Mouse (Mus musculus) MEL (cell line): ENCODE results near the gene Adprh. TPM values are rescaled to one million over a fixed set of nuclear protein-coding genes. Genes with fewer than 3 reads are reported as not detected.

Source experiments
- DNase-seq: peaks from one replicate; pipeline ENCODE4 v3.0.0; 2011; ENCODE audit warnings: low read depth, low spot score
- H3K27ac ChIP-seq: 2 replicates; pipeline ENCODE4 v1.5.1; 2012; ENCODE audit warnings: low read depth, mild to moderate bottlenecking, control low read depth, low read length, moderate library complexity; ENCODE audit not compliant: control insufficient read depth
- H3K27me3 ChIP-seq, 2 experiments: fragments of 150-350 bp in 1 of 2; sonication (generic) in 1 of 2; 2 replicates each; pipeline ENCODE4 v1.6.1; 2012; ENCODE audit warnings: low read length in 2 of 2, mild to moderate bottlenecking in 2 of 2, improper control_type of control experiment in 1 of 2, moderate library complexity in 1 of 2; ENCODE audit not compliant: insufficient read depth in 2 of 2, control insufficient read depth in 1 of 2
- H3K36me3 ChIP-seq, 2 experiments: 2 replicates each; pipeline ENCODE4 v1.6.1; 2012 to 2014; ENCODE audit warnings: low read length in 2 of 2, improper control_type of control experiment in 1 of 2, inconsistent platforms in 1 of 2, mild to moderate bottlenecking in 1 of 2; ENCODE audit not compliant: insufficient read depth in 2 of 2, control insufficient read depth in 1 of 2
- H3K4me1 ChIP-seq, 2 experiments: fragments of 150-350 bp in 1 of 2; sonication (generic) in 1 of 2; 2 replicates each; pipeline ENCODE4 v1.6.1; 2012; ENCODE audit warnings: low read length in 2 of 2, improper control_type of control experiment in 1 of 2, mild to moderate bottlenecking in 1 of 2; ENCODE audit not compliant: insufficient read depth in 2 of 2, control insufficient read depth in 1 of 2
- H3K4me3 ChIP-seq, 2 experiments: fragments of 150-350 bp in 1 of 2; sonication (generic) in 1 of 2; 2 replicates each; pipeline ENCODE4 v1.5.1; 2012; ENCODE audit warnings: low read depth in 2 of 2, low read length in 2 of 2, mild to moderate bottlenecking in 2 of 2, moderate library complexity in 2 of 2, control low read depth in 1 of 2, improper control_type of control experiment in 1 of 2; ENCODE audit not compliant: control insufficient read depth in 1 of 2, insufficient read depth in 1 of 2
- H3K79me2 ChIP-seq: 2 replicates; pipeline ENCODE4 v1.6.1; 2012; ENCODE audit warnings: mild to moderate bottlenecking, low read length, moderate library complexity; ENCODE audit not compliant: control insufficient read depth, poor library complexity, insufficient read depth
- H3K9ac ChIP-seq: 2 replicates; pipeline ENCODE4 v1.6.1; 2012; ENCODE audit warnings: low read depth, mild to moderate bottlenecking, control low read depth, low read length, moderate library complexity; ENCODE audit not compliant: control insufficient read depth, poor library complexity, severe bottlenecking
- H3K9me3 ChIP-seq: fragments of 150-350 bp; sonication (generic); replicated peaks from 2 replicates; pipeline ENCODE4 v1.6.1; 2012; ENCODE audit warnings: mild to moderate bottlenecking, low read length, improper control_type of control experiment, moderate library complexity; ENCODE audit not compliant: insufficient read depth
- CHD1 ChIP-seq: IDR thresholded peaks from 2 replicates; pipeline ENCODE4 v1.6.1; 2012; ENCODE audit warnings: low read depth, mild to moderate bottlenecking, inconsistent platforms, low read length, improper control_type of control experiment
- CHD2 ChIP-seq: IDR thresholded peaks from 2 replicates; pipeline ENCODE4 v1.6.1; 2011; ENCODE audit warnings: low read length, improper control_type of control experiment
- E2F4 ChIP-seq: IDR thresholded peaks from 2 replicates; pipeline ENCODE4 v1.6.1; 2011; ENCODE audit warnings: low read depth, low read length, improper control_type of control experiment, borderline replicate concordance
- EP300 ChIP-seq, 2 experiments: IDR thresholded peaks; 2 replicates each; pipeline ENCODE4 v1.6.1; 2011; ENCODE audit warnings: improper control_type of control experiment in 2 of 2, low read length in 2 of 2, low read depth in 1 of 2, mild to moderate bottlenecking in 1 of 2
- ETS1 ChIP-seq: IDR thresholded peaks from 2 replicates; pipeline ENCODE4 v1.6.1; 2012; ENCODE audit warnings: low read depth, mild to moderate bottlenecking, inconsistent platforms, low read length, improper control_type of control experiment, moderate library complexity
- GABPA ChIP-seq: IDR thresholded peaks from 2 replicates; pipeline ENCODE4 v1.6.1; 2012; ENCODE audit warnings: low read depth, mild to moderate bottlenecking, inconsistent platforms, low read length, improper control_type of control experiment, moderate library complexity
- KAT2A ChIP-seq: conservative IDR thresholded peaks from 2 replicates; pipeline ENCODE4 v1.6.1; 2012; ENCODE audit warnings: low read depth, low read length, improper control_type of control experiment, inconsistent platforms
- MAX ChIP-seq: IDR thresholded peaks from 2 replicates; pipeline ENCODE4 v1.6.1; 2011; ENCODE audit warnings: low read length, improper control_type of control experiment
- MAZ ChIP-seq: IDR thresholded peaks from 2 replicates; pipeline ENCODE4 v1.6.1; 2012; ENCODE audit warnings: low read depth, mild to moderate bottlenecking, inconsistent platforms, low read length, improper control_type of control experiment
- MXI1 ChIP-seq: IDR thresholded peaks from 2 replicates; pipeline ENCODE4 v1.6.1; 2011; ENCODE audit warnings: mild to moderate bottlenecking, low read depth, low read length, improper control_type of control experiment
- MYB ChIP-seq: IDR thresholded peaks from 2 replicates; pipeline ENCODE4 v1.6.1; 2011; ENCODE audit warnings: mild to moderate bottlenecking, low read depth, low read length, improper control_type of control experiment
- MYC ChIP-seq: IDR thresholded peaks from 2 replicates; pipeline ENCODE4 v1.6.1; 2011; ENCODE audit warnings: low read depth, mild to moderate bottlenecking, low read length, improper control_type of control experiment, moderate library complexity
- NRF1 ChIP-seq: IDR thresholded peaks from 2 replicates; pipeline ENCODE4 v1.6.1; 2014; ENCODE audit warnings: low read depth, mild to moderate bottlenecking, inconsistent platforms, low read length, improper control_type of control experiment, moderate library complexity; ENCODE audit not compliant: poor library complexity, insufficient read depth, severe bottlenecking
- POLR2A ChIP-seq, 2 experiments: IDR thresholded peaks; 2 replicates each; pipeline ENCODE4 v1.6.1; 2011 to 2012; ENCODE audit warnings: low read length in 2 of 2, mild to moderate bottlenecking in 2 of 2, control low read depth in 1 of 2, improper control_type of control experiment in 1 of 2, low read depth in 1 of 2, moderate library complexity in 1 of 2; ENCODE audit not compliant: control insufficient read depth in 1 of 2, insufficient read depth in 1 of 2, poor library complexity in 1 of 2
- RAD21 ChIP-seq: IDR thresholded peaks from 2 replicates; pipeline ENCODE4 v1.6.1; 2011; ENCODE audit warnings: mild to moderate bottlenecking, low read depth, low read length, improper control_type of control experiment
- RCOR1 ChIP-seq: IDR thresholded peaks from 2 replicates; pipeline ENCODE4 v1.6.1; 2012; ENCODE audit warnings: low read depth, mild to moderate bottlenecking, inconsistent platforms, low read length, improper control_type of control experiment
- TAL1 ChIP-seq: IDR thresholded peaks from 2 replicates; pipeline ENCODE4 v1.6.1; 2012; ENCODE audit warnings: mild to moderate bottlenecking, inconsistent platforms, low read length, moderate library complexity, mixed read lengths
- TCF12 ChIP-seq: IDR thresholded peaks from 2 replicates; pipeline ENCODE4 v1.6.1; 2014; ENCODE audit warnings: low read depth, mild to moderate bottlenecking, inconsistent platforms, low read length, improper control_type of control experiment, moderate library complexity
- USF1 ChIP-seq: IDR thresholded peaks from 2 replicates; pipeline ENCODE4 v1.6.1; 2014; ENCODE audit warnings: low read depth, mild to moderate bottlenecking, inconsistent platforms, low read length, improper control_type of control experiment, moderate library complexity
- USF2 ChIP-seq, 2 experiments: IDR thresholded peaks; 2 replicates each; pipeline ENCODE4 v1.6.1; 2011 to 2012; ENCODE audit warnings: improper control_type of control experiment in 2 of 2, low read length in 2 of 2, borderline replicate concordance in 1 of 2, inconsistent platforms in 1 of 2, low read depth in 1 of 2, mild to moderate bottlenecking in 1 of 2; ENCODE audit not compliant: insufficient read depth in 1 of 2
- ZKSCAN1 ChIP-seq: IDR thresholded peaks from 2 replicates; pipeline ENCODE4 v1.6.1; 2012; ENCODE audit warnings: low read depth, mild to moderate bottlenecking, inconsistent platforms, low read length, improper control_type of control experiment, moderate library complexity
- polyA plus RNA-seq, 2 experiments: library from polyadenylated mRNA; stranded (reverse) in 1 of 2; unstranded in 1 of 2; fragments of >175 nt in 1 of 2; fragments of >200 nt in 1 of 2; gene quantifications; 2 replicates each; pipeline versions ENCODE4 v1.2.1 to v1.2.4; 2012; ENCODE audit warnings: low replicate concordance in 2 of 2, low read depth in 1 of 2; ENCODE audit not compliant: insufficient read length in 2 of 2, insufficient read depth in 1 of 2, missing spikeins in 1 of 2
- total RNA-seq: library from RNA; depleted of rRNA; stranded (reverse); fragments of 300-350 nt; gene quantifications from 2 replicates; pipeline ENCODE4 v1.2.3, GENCODE M21; 2012

The Adprh gene
- total and polyA plus RNA-seq, 3 experiments = 20.1 to 86.7 TPM; not detected in 1

GRCm38 (mm10) chr16:38445576-38445975, 6.9 kb downstream of the Adprh start:
- no peak for DNase-seq
- Histone ChIP-seq H3K36me3 (no peaks in the 10 kb centered on the region; a peak in 1 of 4 replicates), H3K4me3 (no peak overlapping the region), H3K4me1 (no peaks in the 10 kb centered on the region), H3K27ac (no peak overlapping the region)
- TF ChIP-seq USF1 (no peak), EP300 (IDR thresholded peaks at IDR 0.05; ENCODE audit: low read depth in 1 of 2, low read length in 2 of 2) (no peak), RCOR1 (no peak), MYB (no peak), MAX (no peak), TAL1 (no peak), KAT2A (no peak), MYC (no peak), RAD21 (no peak), GABPA (no peak), CHD2 (no peak), MAZ (no peak), MXI1 (no peak)
- TF ChIP-seq, all 39 proteins: peak for 0
- Histone ChIP-seq H3K9me3 (no peaks in the 10 kb centered on the region), H3K9ac (no peak overlapping the region), H3K27me3 (no peaks in the 10 kb centered on the region), H3K79me2 (no peaks in the 10 kb centered on the region)

GRCm38 (mm10) chr16:38445046-38445445, 7.5 kb downstream of the Adprh start:
- no peak for DNase-seq
- Histone ChIP-seq H3K4me1 (no peaks in the 10 kb centered on the region), H3K9ac (no peak overlapping the region), H3K27me3 (no peaks in the 10 kb centered on the region), H3K27ac (no peak overlapping the region), H3K9me3 (no peaks in the 10 kb centered on the region), H3K79me2 (no peaks in the 10 kb centered on the region), H3K36me3 (no peaks in the 10 kb centered on the region; a peak in 1 of 4 replicates), H3K4me3 (no peak overlapping the region)
- TF ChIP-seq MYC (no peak), ETS1 (no peak), CHD1 (no peak), USF1 (no peak), USF2 (IDR thresholded peaks at IDR 0.05; ENCODE audit: borderline replicate concordance in 1 of 2, insufficient read depth in 1 of 2, low read depth in 1 of 2, low read length in 2 of 2) (no peak), TCF12 (no peak), POLR2A (IDR thresholded peaks at IDR 0.05; ENCODE audit: control insufficient read depth in 1 of 2, insufficient read depth in 1 of 2, low read depth in 1 of 2, low read length in 2 of 2, poor library complexity in 1 of 2) (no peak), ZKSCAN1 (no peak), E2F4 (no peak), NRF1 (no peak)
